19 mouse cellular contexts compared by ENCODE assay signal in genomic region chr17:47988074-47988473, GRCm38 (mm10). TPM values are rescaled to one million over a fixed set of nuclear protein-coding genes. Genes with fewer than 3 reads are reported as not detected.
DNase-seq lines count a peak whose midpoint lies in the region; ATAC-seq and TF ChIP-seq lines count a peak whose summit lies in the region.
"Had no signal": no experiment of that assay in that cellular context is flagged by ENCODE, and none has a peak within 500 bp of the region (broad histone marks: within the 10 kb centered on the region; RNA-seq: fewer than 3 reads in every experiment).

No protein-coding gene starts in this region.

- no peak overlapping the region for H3K4me2 ChIP-seq in forebrain, embryonic 16.5 days (ENCODE audit: low read length)
- no peak overlapping the region for H3K4me2 ChIP-seq in limb, embryonic 14.5 days (replicated peaks; ENCODE audit: low read depth, low read length, severe bottlenecking)

- peaks cover 50% of the 10 kb centered on the region for H3K4me1 ChIP-seq in forebrain, embryonic 10.5 days
- H3K4me1 ChIP-seq in forebrain, embryonic 16.5 days (replicated peaks; ENCODE audit: control insufficient read depth, insufficient read depth, low read length): peaks cover 10% of the 10 kb centered on the region
- H3K4me1 ChIP-seq in embryonic facial prominence, embryonic 10.5 days: peaks cover 63% of the 10 kb centered on the region
- peaks cover 30% of the 10 kb centered on the region for H3K4me1 ChIP-seq in limb, embryonic 14.5 days (ENCODE audit: control insufficient read depth, insufficient read depth, low read length)
- peaks cover 30% of the 10 kb centered on the region for H3K4me1 ChIP-seq in thymus, adult 2 months (replicated peaks; ENCODE audit: control insufficient read depth, insufficient read depth, low read length)
- H3K4me1 ChIP-seq: megakaryocyte, embryonic 14.5 days had no signal

- no peak for TF ChIP-seq POLR2A in limb, embryonic 14.5 days (IDR thresholded peaks at IDR 0.05; ENCODE audit: borderline replicate concordance, extremely low read depth, insufficient read depth, insufficient read length)
- no peak for TF ChIP-seq POLR2A in thymus, adult 2 months (IDR thresholded peaks at IDR 0.05; ENCODE audit: control insufficient read depth, extremely low read depth, insufficient read depth, low read length, poor library complexity)

- no peak for ATAC-seq in forebrain, embryonic 16.5 days
- no peak for ATAC-seq in limb, embryonic 14.5 days (ENCODE audit: low FRiP score, low read depth)
- ATAC-seq: inflammation-experienced regulatory T-cells, adult 6 months had no signal

- H3K36me3 ChIP-seq in forebrain, embryonic 10.5 days (replicated peaks): no peaks in the 10 kb centered on the region
- no peaks in the 10 kb centered on the region for H3K36me3 ChIP-seq in forebrain, embryonic 16.5 days (ENCODE audit: control insufficient read depth, insufficient read depth)
- H3K36me3 ChIP-seq in embryonic facial prominence, embryonic 10.5 days (replicated peaks): no peaks in the 10 kb centered on the region
- H3K36me3 ChIP-seq in limb, embryonic 14.5 days (ENCODE audit: control insufficient read depth, insufficient read depth, low read length): no peaks in the 10 kb centered on the region
- no peaks in the 10 kb centered on the region for H3K36me3 ChIP-seq in thymus, adult 2 months (ENCODE audit: control insufficient read depth, insufficient read depth, low read length)

- 86% methylated on average over 8 of the region's 8 CpGs for WGBS in forebrain, embryonic 10.5 days
- 86% methylated on average over 8 of the region's 8 CpGs for WGBS in forebrain, embryonic 16.5 days
- 74% methylated on average over 8 of the region's 8 CpGs for WGBS in embryonic facial prominence, embryonic 10.5 days
- WGBS in limb, embryonic 14.5 days: 82% methylated on average over 8 of the region's 8 CpGs
- WGBS in thymus, adult 2 months: 19% methylated on average over 8 of the region's 8 CpGs

- H3K27ac ChIP-seq in forebrain, embryonic 10.5 days: peak overlapping the region; percentile 62
- H3K27ac ChIP-seq in forebrain, embryonic 16.5 days (ENCODE audit: low read length): no peak overlapping the region
- H3K27ac ChIP-seq in embryonic facial prominence, embryonic 10.5 days (replicated peaks): peak overlapping the region; percentile 88
- H3K27ac ChIP-seq in limb, embryonic 14.5 days (replicated peaks; ENCODE audit: low read depth, low read length): peak overlapping the region; percentile 83
- no peak overlapping the region for H3K27ac ChIP-seq in thymus, adult 2 months (ENCODE audit: control insufficient read depth, insufficient read depth, low read length)

- peaks cover 44% of the 10 kb centered on the region for H3K27me3 ChIP-seq in forebrain, embryonic 10.5 days (ENCODE audit: poor library complexity, severe bottlenecking)
- H3K27me3 ChIP-seq in forebrain, embryonic 16.5 days (replicated peaks; ENCODE audit: control insufficient read depth, insufficient read depth, low read length): no peaks in the 10 kb centered on the region
- peaks cover 21% of the 10 kb centered on the region; the same call in 1 of the 2 replicates for H3K27me3 ChIP-seq in embryonic facial prominence, embryonic 10.5 days (replicated peaks; ENCODE audit: low read depth, poor library complexity, severe bottlenecking)
- H3K27me3 ChIP-seq in limb, embryonic 14.5 days (ENCODE audit: control insufficient read depth, insufficient read depth, low read length): no peaks in the 10 kb centered on the region
- no peaks in the 10 kb centered on the region for H3K27me3 ChIP-seq in thymus, adult 2 months (ENCODE audit: control insufficient read depth, insufficient read depth, low read length)

- no peak overlapping the region for H3K4me3 ChIP-seq in forebrain, embryonic 10.5 days
- H3K4me3 ChIP-seq in forebrain, embryonic 16.5 days (replicated peaks; ENCODE audit: low read length): no peak overlapping the region
- no peak overlapping the region for H3K4me3 ChIP-seq in embryonic facial prominence, embryonic 10.5 days
- H3K4me3 ChIP-seq in limb, embryonic 14.5 days (replicated peaks; ENCODE audit: low read length): no peak overlapping the region
- no peak overlapping the region for H3K4me3 ChIP-seq in thymus, adult 2 months (ENCODE audit: control insufficient read depth, insufficient read depth, low read length)
- H3K4me3 ChIP-seq: megakaryocyte, embryonic 14.5 days had no signal

- no peak for TF ChIP-seq CTCF in thymus, adult 2 months (IDR thresholded peaks at IDR 0.05; ENCODE audit: borderline replicate concordance, control insufficient read depth, extremely low read depth, insufficient read depth, low read length, poor library complexity)

- intact Hi-C loops in gastrocnemius, postnatal 14 days (cut with DNase I; ENCODE audit: low total_unique reads): no loop called here

- no peaks in the 10 kb centered on the region for H3K9me3 ChIP-seq in forebrain, embryonic 10.5 days
- no peaks in the 10 kb centered on the region for H3K9me3 ChIP-seq in forebrain, embryonic 16.5 days (ENCODE audit: control insufficient read depth, low read length)
- no peaks in the 10 kb centered on the region for H3K9me3 ChIP-seq in embryonic facial prominence, embryonic 10.5 days
- H3K9me3 ChIP-seq in limb, embryonic 14.5 days (ENCODE audit: control insufficient read depth, low read length): no peaks in the 10 kb centered on the region
- H3K9me3 ChIP-seq: megakaryocyte, embryonic 14.5 days had no signal

- DNase-seq in forebrain, embryonic 10.5 days (ENCODE audit: extremely low spot score, low spot score): no peak
- DNase-seq in embryonic facial prominence, embryonic 10.5 days (ENCODE audit: low spot score): no peak
- no peak for DNase-seq in limb, embryonic 14.5 days (ENCODE audit: low spot score)
- DNase-seq in thymus, adult 2 months: peak; percentile 44
- no peak for DNase-seq in gastrocnemius, postnatal 14 days
- DNase-seq in retina, postnatal 1 day: no peak
- no peak for DNase-seq in cerebellum, adult 11 months
- DNase-seq: cerebellum, adult 18-20 months; kidney, postnatal 4 days; layer of hippocampus, postnatal 36 days; lung, adult 2 months had no signal

- H3K9ac ChIP-seq in forebrain, embryonic 16.5 days (replicated peaks; ENCODE audit: low read depth, low read length): no peak overlapping the region
- no peak overlapping the region for H3K9ac ChIP-seq in limb, embryonic 14.5 days (ENCODE audit: low read depth, low read length, severe bottlenecking)

RNA-seq across cellular contexts. Expression of gene 1700122O11Rik, which starts 50.0 kb away (rescaled TPM):
- not detected in 2 replicates for polyA plus RNA-seq in forebrain, embryonic 10.5 days (2016; fragmentation: Nextera tagmentation; extraction: Ambion mirVana)
- polyA plus RNA-seq in forebrain, embryonic 16.5 days (2015; fragmentation: Nextera tagmentation; extraction: Ambion mirVana): not detected in 2 replicates
- polyA plus RNA-seq in embryonic facial prominence, embryonic 10.5 days (2016; fragmentation: Nextera tagmentation; extraction: Ambion mirVana): not detected in 2 replicates
- not detected in 2 replicates for polyA plus RNA-seq in limb, embryonic 14.5 days (2012; rRNA removed)
- not detected in 2 replicates for polyA plus RNA-seq in limb, embryonic 14.5 days (2014; fragmentation: Nextera tagmentation; extraction: Ambion mirVana)
- not detected in 2 replicates for polyA plus RNA-seq in thymus, adult 2 months (2012; rRNA removed)
- total RNA-seq in gastrocnemius, postnatal 14 days (2021): not detected
- total RNA-seq: ES-E14; gastrocnemius, adult 8-10 months; layer of hippocampus, postnatal 36 days; monocyte, adult 5-6 weeks; neutrophil, adult 5-6 weeks had no signal
- polyA plus RNA-seq: heart, postnatal 0 days; inflammation-experienced regulatory T-cells, adult 6 months; lung, adult 2 months had no signal

Comparison
In these comparisons a context has a peak if more than half of its experiments do, and no peak if none do; other contexts are left out.
1. H3K27ac ChIP-seq: peak in forebrain, embryonic 10.5 days (single experiment), embryonic facial prominence, embryonic 10.5 days (single experiment) and limb, embryonic 14.5 days (single experiment); none in forebrain, embryonic 16.5 days (single experiment) and thymus, adult 2 months (single experiment).